Mouse (Mus musculus) lung, postnatal 10 days (tissue): ENCODE measurements around the gene Flt4.
A peak's percentile ranks its signal among the peaks of the same experiment; 100 is the strongest.

Source experiments
- DNase-seq: peaks from one replicate; pipeline ENCODE4 v3.0.0; 2021

The Flt4 gene

DNA sequence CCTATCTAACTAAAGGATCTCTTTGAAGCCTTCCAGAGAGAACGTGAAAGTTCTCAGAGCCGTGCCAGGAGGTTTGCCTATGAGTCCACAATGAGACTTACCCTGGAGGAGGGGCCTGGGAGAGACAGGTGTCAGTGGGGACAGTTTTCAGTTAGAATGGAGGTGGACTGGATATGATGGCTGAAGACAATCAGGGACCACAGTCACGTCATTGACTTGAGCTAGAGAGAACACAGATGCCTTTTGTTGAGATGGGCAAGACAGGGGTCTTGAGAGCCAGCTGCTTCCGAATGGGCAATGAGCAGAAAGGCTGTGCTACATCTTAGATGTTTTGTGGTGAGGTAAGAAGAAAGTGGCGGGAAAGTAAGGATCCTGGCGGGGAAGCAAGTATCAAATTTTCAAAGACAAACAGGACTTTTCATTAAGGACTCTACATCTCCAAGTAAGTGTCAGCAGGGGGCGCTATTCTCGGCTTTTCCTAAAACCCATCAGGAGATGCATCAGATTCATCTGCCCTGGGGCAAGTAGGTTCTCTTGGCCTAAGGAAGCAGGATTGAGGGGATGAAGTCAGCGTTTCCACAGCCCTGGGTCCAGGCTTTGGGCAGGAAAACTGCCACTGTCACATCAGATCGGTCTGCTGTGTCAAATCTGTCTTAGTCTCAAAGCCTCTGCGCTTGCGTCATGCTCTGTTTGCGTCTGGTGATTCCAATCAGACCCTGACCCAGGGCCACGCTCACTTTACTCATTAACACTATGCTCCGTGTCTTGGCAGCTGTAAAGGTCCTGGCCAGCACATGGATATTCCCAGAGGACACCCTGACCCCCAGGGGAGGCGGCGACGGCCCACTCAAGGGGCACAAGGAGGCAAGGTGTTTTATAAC lies 41.3 kb downstream of the Flt4 start:
- DNase-seq: peak; percentile 30

DNA sequence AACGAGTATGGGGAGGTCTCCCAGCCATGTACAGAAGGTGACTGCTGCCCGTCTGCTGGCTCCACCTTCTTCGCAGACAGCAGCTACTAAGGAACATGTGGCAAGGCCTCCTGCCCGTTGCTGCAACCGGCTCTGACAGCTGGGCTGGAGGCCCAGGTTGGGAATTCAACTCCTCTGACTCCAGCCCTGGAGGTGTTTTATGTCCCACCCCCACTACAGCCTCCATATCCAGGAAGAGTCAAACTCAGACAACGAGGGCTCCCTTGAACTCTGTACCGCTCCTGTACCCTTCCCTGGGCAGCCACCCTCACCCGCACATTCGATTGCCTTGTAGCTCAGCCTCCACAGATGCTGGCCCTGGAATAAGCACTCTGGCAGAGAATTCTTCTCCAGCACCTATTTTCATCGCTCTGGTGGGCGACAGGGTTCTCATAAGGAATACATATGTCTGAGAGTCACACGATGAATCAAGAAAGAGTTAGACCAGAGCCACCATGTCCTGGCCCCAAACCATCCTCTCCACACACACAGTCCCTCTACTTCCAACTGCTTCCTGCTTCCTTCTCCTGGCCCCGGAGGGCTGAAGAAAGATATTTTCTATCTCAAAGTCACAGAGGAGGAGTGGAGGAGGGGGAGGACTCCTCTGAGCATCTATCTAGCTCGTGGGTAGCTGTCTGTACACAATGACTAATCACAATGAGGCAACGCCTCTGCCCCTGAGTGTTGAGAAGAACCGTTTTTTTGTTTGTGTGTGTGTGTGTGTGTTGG lies 42.1 kb downstream of the Flt4 start:
- DNase-seq: no peak

DNA sequence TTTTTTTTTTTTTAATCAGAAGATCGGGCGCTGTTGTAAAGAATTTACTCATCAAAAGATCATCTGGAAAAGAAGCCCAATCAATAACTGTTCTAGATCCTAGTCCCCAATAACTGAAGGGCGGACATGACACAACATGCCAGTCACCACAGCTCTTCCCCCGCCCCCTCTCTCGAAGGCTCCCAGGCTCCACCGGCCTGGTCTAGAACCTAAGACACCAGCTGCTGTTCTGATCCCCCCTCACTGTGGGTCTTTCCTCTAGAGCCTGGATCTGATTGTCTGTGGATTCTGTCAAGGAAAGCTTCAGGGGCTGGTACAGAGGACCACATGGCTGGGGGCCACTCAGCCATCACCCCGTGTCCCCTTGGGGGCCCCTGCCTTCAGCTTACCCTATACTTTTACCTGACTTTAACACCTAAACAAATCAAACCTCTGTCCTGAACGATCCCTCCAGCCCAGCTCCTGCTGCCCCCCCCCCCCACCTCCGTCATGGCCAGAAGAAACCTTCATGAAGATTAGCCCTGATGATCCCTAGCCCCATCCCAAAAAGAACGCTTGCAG lies 42.8 kb downstream of the Flt4 start:
- DNase-seq: no peak

DNA sequence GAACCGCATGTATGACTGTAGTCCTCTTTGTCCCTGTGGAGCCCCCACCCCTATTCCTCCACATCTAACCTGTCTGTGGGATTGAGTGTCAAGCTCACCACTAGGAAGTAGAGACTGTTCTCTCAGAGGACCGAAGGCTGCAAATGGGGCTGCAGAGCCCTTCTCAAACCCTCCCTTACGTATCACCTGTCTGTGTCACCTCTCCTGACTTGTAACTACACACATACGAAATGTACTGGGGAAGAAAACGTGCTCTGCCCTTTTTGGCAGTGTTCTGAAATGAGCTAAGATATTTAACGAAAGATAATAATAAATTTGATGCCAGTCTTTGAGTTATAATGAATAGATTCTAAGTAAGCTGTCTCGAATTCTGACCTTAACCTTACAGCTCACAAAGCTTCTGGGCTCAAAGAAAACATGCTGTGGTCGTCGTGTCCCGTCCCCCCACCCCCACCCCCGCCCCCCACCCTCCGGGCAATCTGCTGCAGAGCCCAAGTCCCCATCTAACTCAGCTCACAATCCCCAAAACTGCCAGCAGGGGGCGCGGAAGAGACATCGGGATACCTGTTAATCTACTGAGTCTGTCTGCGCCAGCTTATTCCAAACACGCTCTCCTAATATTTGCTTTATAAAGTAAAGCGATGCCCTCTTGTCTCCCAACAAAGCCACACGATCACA lies 43.5 kb downstream of the Flt4 start:
- DNase-seq: peak; percentile 91

DNA sequence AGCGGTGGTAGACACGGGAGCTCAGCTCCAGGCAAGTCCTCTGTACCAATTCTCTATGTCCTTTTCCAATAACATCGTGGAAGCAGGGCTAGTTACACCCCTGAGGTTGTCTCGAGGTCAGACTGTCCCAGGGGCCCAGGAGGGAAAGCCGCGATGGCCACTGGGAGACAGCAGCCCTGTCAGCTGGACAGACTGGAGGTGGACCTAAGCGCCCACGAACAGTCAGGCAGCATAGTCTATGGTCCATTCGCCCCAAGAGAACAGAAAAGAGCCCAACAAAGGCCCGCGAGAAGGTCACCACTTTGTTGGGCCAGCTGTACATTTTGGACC lies 44.0 kb downstream of the Flt4 start:
- DNase-seq: no peak

DNA sequence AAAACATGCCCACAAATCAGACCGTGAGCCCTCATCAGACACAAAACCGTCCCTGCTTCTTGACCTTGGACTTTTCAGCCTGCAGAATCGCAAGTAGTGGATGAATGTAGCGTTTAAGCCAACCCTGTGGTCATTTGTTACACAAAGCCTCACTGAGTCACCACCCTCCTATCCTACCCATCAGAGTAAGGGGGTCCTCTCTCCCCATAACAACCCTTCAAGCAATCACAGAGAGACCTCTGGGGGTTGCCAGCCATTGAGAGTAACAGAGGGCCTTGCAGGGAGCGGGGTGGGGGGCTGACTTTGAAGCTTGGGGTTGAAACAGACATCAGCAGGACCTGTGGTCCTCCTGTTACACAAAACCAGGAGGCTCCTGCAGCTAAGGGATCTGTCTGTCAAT lies 45.6 kb downstream of the Flt4 start:
- no peak for DNase-seq

DNA sequence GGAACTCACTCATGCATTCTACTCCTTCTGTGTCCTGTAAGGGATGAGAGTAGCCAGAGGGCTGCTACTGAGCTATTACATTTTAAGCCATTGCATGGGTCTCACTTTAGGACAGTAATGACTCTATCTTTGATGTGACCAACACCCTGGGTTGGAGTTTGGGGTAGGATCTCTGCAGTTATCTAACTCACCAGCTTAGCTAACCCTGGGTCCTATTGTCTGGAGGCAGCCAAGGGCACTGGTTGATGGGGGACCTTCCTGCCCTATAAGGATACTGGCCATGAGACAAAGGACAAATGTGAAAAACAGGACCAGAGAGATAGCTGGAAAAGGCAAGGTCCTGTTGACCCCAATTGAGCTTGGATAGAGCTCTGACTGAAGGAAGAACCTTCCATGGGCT lies 46.4 kb downstream of the Flt4 start:
- DNase-seq: no peak

DNA sequence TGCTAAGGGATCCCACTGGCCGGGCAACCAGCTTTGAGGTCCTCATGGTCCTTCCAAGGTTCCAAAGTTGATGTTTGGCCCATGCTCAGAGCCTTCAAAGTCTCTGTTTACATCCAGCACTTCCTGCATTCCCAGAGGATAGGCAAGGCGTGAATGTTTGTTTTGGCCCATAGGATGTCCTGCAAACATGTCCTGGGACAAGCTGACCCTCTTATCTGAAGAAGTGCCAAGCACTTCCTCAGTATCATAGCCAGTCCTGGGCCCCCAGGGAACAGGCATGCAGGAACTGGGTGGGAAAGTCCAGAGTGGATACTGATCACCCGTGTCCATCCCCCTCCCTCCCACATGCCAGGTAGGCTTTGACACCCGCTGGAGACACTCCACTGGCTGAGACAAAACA lies 49.0 kb downstream of the Flt4 start:
- DNase-seq: peak; percentile 75

DNA sequence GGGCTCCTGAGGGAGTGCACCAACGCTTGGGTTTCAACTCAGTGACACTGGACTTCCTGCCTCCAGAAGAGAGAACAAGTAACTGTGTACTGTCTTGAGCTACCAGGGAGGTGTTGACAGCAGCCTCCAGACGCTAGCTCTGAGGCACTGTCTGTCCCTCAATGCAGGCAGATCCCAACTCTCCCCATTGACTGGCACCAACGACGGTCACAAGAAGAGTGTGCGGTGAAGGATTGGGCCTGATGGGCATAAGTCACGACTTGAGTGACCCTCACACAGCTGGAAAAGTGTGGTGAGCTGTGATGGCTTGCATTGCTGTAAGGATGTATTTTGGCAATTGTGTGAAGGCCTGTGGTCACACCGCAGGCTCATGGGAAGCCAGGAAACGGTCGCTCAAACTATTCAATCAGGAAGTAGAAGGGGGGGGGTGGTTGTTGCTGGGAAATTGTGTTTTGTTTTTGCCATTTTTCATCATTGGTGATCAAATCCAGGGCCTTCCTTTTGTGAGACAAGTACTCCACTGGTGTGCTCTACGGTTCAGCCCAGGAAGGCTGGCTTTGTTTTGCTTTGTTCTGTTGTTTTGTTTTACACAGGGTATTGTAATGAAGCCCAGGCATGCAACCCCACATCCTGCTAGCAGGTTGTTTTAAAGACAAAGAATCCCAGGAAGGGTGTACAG lies 49.9 kb downstream of the Flt4 start:
- DNase-seq: peak; percentile 66

DNA sequence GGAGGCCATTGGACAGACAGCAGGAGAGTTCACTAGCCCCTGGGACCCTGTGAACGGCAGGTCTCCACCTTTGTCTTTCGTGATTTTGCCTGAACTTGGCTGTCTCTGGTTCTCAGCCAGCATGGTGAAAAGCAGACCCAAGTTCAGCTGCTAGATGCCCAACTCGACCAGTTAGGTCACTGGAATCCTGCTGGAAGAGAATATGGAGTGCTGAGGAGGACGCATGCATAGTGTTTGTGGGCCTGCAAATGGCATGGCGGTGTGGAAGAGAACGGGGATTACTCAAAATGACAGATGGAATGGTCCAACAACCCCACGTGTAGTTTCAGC lies 50.4 kb downstream of the Flt4 start:
- DNase-seq: no peak

DNA sequence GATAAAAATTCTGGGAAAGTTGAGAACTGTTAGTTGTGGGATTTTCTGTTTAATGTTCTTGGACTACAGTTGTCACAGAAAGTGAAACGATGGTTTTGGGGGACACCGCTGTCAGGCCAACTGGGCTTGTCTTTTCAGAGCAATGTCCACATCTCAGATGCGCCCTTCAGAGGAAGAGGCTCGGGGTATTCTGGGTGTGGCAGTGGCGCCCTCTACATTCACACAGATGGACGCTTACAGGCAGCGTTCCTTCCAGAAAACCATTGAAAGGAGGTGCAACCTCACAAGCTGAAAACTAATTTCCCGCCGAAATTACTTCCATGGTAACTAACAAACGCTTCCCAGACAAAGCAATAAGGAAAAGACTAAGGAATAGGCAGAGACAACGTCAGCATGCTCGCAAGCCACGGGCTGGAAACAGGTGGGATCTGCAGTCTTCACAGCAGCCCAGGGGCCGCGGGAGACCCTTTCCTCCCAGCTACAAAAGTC lies 53.3 kb downstream of the Flt4 start:
- DNase-seq: no peak

DNA sequence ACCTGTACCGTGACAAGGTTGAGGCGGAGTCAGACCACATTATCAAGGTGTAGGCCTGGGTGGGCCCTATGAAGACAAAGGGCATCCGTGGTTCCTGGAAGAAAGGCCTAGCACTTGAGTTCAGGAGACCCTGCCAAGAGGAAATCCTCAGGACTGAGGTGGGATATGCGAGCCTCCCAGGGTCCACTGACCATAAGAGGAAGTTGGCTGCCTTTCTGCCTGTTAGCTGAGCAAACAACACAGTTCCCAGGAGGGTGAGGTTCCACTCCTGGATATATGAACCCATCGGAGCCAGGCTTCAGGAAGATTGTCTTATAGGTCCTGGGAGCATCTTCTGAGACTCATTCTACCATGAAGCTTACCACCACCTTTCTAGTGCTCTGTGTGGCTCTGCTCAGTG lies 54.2 kb downstream of the Flt4 start, which contains the start of gene Scgb3a1:
TSS of gene Scgb3a1 (plus strand) at position 301 of the 400 bp plus-strand sequence.
- no peak for DNase-seq

DNA sequence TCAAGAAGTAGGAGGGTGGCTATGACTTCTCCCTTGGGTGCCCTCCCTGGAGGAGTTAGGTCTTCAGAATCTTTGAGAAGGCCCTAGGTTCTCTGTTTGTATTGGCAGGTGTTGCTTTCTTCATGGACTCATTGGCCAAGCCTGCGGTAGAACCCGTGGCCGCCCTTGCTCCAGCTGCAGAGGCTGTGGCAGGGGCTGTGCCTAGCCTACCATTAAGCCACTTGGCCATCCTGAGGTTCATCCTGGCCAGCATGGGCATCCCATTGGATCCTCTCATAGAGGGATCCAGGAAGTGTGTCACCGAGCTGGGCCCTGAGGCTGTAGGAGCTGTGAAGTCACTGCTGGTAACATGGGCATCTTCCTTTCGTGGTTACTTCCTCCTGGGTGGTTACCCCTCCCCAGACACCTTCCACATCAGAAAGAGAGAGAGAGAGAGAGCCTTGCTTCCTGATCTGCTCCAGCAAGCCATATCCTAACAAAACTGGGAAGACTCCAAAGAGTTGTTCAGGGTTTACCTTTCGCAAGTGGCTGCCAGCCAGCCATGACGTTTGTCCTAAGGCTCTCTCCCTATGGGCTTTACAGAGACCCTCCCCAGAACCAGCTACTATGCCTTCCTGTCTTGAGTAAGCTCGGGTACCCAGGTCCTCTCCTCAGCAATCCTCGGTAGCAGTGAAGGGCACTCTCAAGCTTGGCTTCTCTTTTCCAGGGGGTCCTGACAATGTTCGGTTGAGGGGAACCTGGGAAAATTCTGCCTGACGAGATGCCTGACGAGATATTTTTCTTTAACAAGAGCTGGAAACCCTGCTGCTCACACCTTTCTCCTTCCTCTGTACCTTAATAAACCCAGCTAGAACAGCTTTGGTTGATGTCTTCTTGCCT lies 55.4 kb downstream of the Flt4 start:
- DNase-seq: no peak

DNA sequence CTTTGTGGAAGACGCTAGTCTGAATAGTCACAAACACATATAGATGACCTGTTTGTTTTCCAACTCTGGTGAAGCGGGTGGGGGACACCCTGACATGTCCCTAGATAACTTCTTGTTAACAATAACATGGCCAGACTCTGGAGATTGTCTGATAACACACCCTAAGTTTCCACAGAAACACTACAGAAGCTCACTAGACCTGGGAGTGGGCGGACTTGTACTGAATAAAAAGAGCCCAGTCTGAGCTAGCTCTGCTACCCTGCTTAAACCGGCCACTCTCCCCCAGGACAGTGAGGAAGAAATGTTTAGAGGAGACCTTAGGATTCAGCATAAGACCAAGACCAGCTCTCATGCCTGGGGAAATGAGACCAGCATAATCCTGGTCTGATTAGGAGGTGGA lies 56.4 kb downstream of the Flt4 start:
- DNase-seq: no peak

DNA sequence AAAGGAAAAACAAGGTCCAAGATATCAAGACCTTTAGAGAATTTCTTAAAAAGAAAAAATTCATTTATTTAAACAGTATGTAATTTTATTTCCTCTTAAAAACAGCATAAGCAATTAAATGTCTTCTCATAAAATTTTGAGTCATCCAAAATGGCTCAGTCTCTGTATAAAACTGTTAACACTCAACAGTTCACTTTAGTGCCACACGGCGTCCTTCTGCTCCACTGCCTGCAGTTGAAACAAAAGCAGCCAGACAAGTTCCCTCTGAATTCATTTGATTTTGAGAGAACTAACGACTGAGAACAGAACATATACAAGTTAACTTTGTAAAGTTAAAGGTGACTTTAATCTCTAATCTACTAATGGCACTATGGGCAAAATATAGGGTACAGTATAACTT lies 64.4 kb downstream of the Flt4 start:
- DNase-seq: no peak

DNA sequence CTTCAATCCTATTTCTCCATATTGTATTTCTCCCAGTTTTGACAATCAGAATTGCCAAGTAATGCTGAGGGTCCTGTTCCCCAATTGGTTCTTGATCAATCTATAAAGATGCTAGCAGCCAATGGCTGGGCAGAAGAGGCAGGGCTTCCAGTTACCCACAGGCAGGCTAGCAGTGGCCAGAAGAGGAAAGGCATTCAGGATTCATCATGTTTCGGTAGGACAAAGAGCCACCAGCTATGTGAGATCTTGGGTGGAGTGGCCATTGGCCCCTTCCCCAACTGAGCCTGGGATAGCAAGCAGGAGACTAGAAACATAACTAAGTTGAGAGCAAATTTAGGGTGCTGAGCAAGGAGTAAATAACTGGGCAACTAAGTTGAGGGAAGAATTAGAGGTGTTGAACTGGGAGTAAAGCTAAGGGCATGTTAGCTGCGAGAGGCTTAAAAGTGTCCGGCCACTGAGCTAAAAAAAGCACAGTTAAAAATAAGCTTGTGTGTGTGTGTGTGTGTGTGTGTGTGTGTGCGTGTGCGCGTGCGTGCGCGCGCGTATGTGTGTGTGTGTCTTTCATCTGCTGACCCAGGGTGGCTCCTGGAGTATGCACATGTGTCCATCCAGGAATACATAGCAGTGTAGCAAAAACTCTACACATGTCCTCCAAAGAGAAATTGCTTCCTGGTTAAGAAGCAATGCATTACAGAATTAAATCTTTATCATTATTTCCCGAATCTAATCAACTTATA lies 75.3 kb downstream of the Flt4 start:
- no peak for DNase-seq

DNA sequence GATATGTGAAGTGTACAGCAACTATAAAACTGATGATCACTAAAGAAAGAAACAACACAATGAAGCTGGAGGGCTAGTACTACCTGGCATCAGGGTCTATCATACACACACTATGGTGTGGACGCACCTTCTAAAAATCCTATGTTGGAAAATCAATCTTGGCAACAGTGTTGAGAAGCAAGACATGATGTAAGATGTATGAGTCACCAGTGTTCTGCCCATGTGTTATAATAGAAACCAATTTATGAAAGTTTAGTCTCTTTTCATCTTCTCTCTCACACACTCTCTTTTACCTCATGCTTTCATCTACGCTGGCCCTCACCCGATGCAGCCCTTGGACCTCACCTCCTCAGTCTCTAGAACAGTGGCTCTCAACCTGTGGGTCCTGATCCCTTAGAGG lies 86.0 kb downstream of the Flt4 start:
- DNase-seq: no peak

DNA sequence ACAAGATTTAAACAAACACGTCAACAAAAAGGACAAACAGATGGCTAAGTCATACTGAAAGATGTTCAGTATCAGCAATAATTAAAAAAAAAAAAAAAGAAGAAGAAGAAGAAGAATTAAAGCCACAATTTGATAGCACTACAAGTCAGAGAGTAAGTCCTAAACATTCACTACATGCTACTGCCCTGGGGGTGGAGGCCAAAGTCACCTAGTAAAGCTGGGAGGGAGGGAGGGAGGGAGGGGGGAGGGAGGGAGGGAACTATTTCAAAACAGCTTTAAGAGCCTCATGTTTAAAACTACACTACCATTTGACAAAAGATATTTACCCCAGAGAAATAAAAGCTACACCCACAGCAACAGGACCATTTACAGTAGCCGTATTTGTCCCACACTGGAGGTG lies 86.6 kb downstream of the Flt4 start:
- no peak for DNase-seq

DNA sequence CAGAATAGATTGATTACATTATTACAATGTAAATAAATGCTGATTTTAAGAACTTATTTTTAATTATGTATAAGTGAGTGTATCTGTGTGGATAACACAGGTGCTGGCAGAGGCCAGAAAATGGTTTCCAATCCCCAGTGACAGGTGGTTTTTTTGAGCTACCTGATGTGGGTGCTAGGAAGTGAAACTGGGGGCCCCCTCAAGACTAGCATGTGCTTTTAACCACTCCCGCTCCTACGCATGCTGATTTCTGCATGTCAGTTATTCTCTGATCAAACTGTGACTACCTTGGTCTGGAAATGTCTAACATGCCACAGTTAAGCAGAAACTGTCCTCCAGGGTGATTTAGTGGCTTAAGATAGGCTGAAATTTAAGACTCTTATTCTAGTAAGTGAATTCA lies 87.4 kb downstream of the Flt4 start:
- no peak for DNase-seq

DNA sequence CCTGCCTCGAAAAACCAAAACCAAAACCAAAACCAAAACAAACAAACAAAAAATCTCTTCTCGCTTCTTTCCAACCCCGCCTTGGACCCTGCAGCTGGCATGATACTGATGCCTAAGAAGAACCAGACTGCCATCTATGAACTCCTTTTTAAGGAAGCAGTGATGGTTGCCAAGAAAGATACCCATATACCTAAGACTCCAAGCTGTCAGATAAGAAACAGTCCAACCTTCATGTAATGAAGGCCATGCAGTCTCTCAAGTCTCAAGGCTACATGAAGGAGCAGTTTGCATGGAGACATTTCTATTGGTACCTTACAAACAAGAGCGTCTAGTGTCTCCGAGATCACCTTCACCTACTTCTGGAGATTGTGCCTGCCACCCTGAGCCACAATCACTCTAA lies 88.7 kb downstream of the Flt4 start:
- DNase-seq: no peak

DNA sequence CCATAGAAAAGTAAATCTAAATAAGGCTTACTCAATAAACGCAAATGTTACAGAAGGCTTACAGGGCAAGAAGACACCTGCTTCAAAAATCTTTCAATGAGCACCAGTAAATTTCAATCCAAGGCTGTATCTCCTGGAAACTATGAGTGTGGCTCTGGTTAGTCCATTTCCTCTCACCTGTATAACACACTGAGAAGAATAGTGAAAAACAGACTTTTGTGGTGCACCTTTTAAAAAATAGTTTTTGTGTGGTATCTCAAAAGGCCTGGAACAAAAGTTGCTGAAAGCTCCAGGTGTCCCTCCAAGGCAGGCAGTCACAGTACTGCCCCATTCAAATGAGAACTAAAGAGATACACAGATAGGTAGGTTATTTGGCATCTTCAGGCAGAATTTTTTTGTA lies 90.0 kb downstream of the Flt4 start:
- DNase-seq: no peak
